Mouse (Mus musculus) kidney, embryonic 14.5 days (tissue): ENCODE measurements at regions not wholly inside any gene's neighbourhood (a gene's known extent, or its start where the extent isn't known, plus 50 kb on each side); places are given as distances from the start of the nearest gene placed in this dataset.

ENCODE experiments used
- ATAC-seq: fragments of 200-750 bp; cut with Nextera tagmentation; 2 replicates; pipeline ENCODE4 v1.8.0; 2017; ENCODE audit warnings: moderate number of reproducible peaks, mild to moderate bottlenecking, moderate TSS enrichment, moderate library complexity; ENCODE audit not compliant: low FRiP score, low TSS enrichment
- H3K27ac ChIP-seq: fragments of 300-500 bp; sonication (generic); 2 replicates; pipeline ENCODE4 v1.5.1; 2014; ENCODE audit warnings: low read depth, mild to moderate bottlenecking, low read length, moderate library complexity, mixed read lengths
- H3K27me3 ChIP-seq: fragments of 300-500 bp; sonication (generic); 2 replicates; pipeline ENCODE4 v1.6.1; 2014; ENCODE audit warnings: mild to moderate bottlenecking, low read length; ENCODE audit not compliant: control insufficient read depth, insufficient read depth
- H3K36me3 ChIP-seq: fragments of 300-500 bp; sonication (generic); 2 replicates; pipeline ENCODE4 v1.6.1; 2014; ENCODE audit warnings: low read length, mixed read lengths; ENCODE audit not compliant: control insufficient read depth, insufficient read depth
- H3K4me1 ChIP-seq: fragments of 300-500 bp; sonication (generic); 2 replicates; pipeline ENCODE4 v1.6.1; 2014; ENCODE audit warnings: low read length, mixed read lengths; ENCODE audit not compliant: control insufficient read depth, insufficient read depth
- H3K4me2 ChIP-seq: fragments of 300-500 bp; sonication (generic); replicated peaks from 2 replicates; pipeline ENCODE4 v1.6.1; 2014; ENCODE audit warnings: low read depth, mild to moderate bottlenecking, low read length
- H3K4me3 ChIP-seq: fragments of 300-500 bp; sonication (generic); 2 replicates; pipeline ENCODE4 v1.5.1; 2014; ENCODE audit warnings: mild to moderate bottlenecking, low read length
- H3K9ac ChIP-seq: fragments of 300-500 bp; sonication (generic); 2 replicates; pipeline ENCODE4 v1.6.1; 2014; ENCODE audit warnings: low read depth, mild to moderate bottlenecking, low read length, moderate library complexity
- H3K9me3 ChIP-seq: fragments of 300-500 bp; sonication (generic); 2 replicates; pipeline ENCODE4 v1.6.1; 2016; ENCODE audit warnings: low read length; ENCODE audit not compliant: control insufficient read depth
- WGBS: fragments of 180-500 bp; shearing (Covaris S2); extraction: QIAGEN DNeasy Blood & Tissue Kit; methylation state at CpG from one replicate; pipeline ENCODE4 v1.1.7; 2014; 5-methylcytosine and 5-hydroxymethylcytosine counted together

GRCm38 (mm10) chr12:80040233-80040632 is 72.6 kb downstream of the Zfp36l1 start:
- ATAC-seq: no peak
- no peaks in the 10 kb centered on the region for H3K36me3 ChIP-seq
- no peaks in the 10 kb centered on the region for H3K9me3 ChIP-seq
- H3K4me2 ChIP-seq: no peak overlapping the region
- no peaks in the 10 kb centered on the region for H3K27me3 ChIP-seq
- H3K4me1 ChIP-seq: peaks cover 2% of the 10 kb centered on the region; the same call in 1 of the 2 replicates
- no peak overlapping the region for H3K9ac ChIP-seq
- 83% methylated on average over 9 of the region's 9 CpGs for WGBS
- no peak overlapping the region for H3K27ac ChIP-seq
- H3K4me3 ChIP-seq: no peak overlapping the region

GRCm38 (mm10) chr12:80039150-80039549 is 73.7 kb downstream of the Zfp36l1 start:
- H3K27me3 ChIP-seq: no peaks in the 10 kb centered on the region
- no peaks in the 10 kb centered on the region for H3K36me3 ChIP-seq
- no peak overlapping the region for H3K4me2 ChIP-seq
- no peak overlapping the region for H3K4me3 ChIP-seq
- H3K4me1 ChIP-seq: peaks cover 2% of the 10 kb centered on the region; the same call in 1 of the 2 replicates
- no peaks in the 10 kb centered on the region for H3K9me3 ChIP-seq
- ATAC-seq: no peak
- H3K9ac ChIP-seq: no peak overlapping the region
- no peak overlapping the region for H3K27ac ChIP-seq
- 30% methylated on average over 1 of the region's 1 CpGs for WGBS

DNA sequence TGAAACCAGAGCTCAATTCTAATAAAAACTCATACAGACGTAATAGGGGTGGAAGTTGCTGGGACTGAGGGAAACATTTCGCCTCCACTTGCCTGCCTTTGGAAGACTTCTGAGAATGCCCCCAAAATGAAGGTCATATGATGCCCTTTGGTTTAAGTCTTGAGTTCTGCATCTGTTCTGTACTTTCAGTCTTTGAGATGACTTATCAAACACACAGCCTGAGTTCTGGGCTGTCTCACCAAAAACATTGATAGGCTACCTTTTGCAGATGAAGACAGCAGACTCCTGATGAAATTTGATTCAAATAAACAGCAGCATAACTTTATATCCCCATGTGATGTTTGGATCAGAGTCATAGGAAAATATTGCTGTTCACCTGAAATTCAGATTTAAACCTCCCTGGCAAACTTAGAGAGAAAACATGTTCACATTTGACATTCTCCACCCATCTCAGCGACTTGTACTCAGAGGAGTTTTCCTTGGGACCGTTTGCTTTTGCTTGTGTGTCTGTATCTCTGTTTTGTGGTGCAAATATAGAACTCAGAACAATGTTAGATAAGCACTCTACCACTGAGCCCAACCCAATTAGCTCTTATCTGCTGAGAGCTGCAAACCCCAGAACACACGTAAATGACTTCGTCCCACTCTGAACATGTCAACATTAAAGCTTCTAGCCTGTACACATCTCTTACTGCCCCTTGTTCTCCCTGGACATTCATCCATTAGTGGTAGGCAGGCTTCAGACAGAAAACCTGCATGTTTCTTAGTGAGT is 77.1 kb downstream of the Zfp36l1 start:
- Histone ChIP-seq H3K4me2 (no peak overlapping the region), H3K4me3 (no peak overlapping the region), H3K27me3 (no peaks in the 10 kb centered on the region), H3K36me3 (no peaks in the 10 kb centered on the region), H3K27ac (no peak overlapping the region), H3K4me1 (no peaks in the 10 kb centered on the region; the same call in 1 of the 2 replicates), H3K9me3 (no peaks in the 10 kb centered on the region), H3K9ac (no peak overlapping the region)
- WGBS: 73% methylated on average over 6 of the region's 6 CpGs
- ATAC-seq: no peak

DNA sequence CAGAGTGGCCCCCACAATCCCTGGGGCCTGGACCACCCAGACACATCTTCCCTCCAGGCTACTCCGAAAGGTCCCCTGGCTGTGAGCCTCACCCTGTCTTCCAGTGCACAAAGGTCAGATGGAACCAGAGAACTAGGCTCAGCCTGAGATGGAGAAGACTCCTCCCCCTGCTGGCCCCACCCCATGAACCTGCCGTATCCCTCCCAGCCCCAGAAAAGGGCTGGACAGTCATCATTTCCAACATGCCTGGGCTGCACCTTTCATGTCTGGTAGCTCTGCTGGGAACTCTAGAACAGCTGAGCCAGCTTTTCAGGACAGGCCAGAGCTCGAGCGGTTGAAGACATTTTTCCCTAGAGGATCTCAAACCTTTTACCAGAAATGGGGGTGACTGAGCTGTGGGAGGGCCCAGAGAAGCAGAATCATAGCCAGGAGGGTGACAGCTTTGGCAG is 77.8 kb downstream of the Zfp36l1 start:
- Histone ChIP-seq H3K36me3 (no peaks in the 10 kb centered on the region), H3K9me3 (no peaks in the 10 kb centered on the region), H3K4me2 (no peak overlapping the region), H3K4me3 (no peak overlapping the region), H3K4me1 (no peaks in the 10 kb centered on the region; the same call in 1 of the 2 replicates), H3K27me3 (no peaks in the 10 kb centered on the region), H3K27ac (no peak overlapping the region), H3K9ac (no peak overlapping the region)
- 0 out of 2 replicates have a peak, but pooled peaks have one; percentile 16 for ATAC-seq
- WGBS: 35% methylated on average over 4 of the region's 4 CpGs

DNA sequence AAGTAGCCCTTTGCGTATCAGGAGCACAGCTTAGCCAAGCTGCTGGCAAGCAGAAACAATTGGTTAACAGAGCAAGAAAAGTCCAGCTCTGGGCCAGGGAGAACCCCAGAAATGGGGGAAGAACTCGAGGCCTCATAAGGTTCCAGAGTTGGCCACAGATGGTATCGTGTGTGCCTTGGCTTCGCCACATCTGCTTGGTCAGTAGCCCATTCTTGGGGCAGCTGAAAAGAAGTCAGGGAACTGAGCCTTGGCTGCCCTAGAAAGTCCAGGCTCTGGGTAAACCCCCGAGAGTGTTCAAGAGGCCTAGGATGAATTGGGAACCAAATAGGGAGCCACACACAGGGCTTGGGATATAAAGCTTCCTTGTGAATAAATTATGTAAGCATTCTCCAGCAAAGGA is 78.7 kb downstream of the Zfp36l1 start:
- Histone ChIP-seq H3K9ac (no peak overlapping the region), H3K27ac (no peak overlapping the region), H3K9me3 (no peaks in the 10 kb centered on the region), H3K4me2 (no peak overlapping the region), H3K36me3 (no peaks in the 10 kb centered on the region), H3K4me3 (no peak overlapping the region), H3K27me3 (no peaks in the 10 kb centered on the region), H3K4me1 (no peaks in the 10 kb centered on the region; the same call in 1 of the 2 replicates)
- no peak for ATAC-seq
- 90% methylated on average over 5 of the region's 5 CpGs for WGBS

GRCm38 (mm10) chr12:80032520-80032919 is 80.3 kb downstream of the Zfp36l1 start:
- Histone ChIP-seq H3K36me3 (no peaks in the 10 kb centered on the region), H3K4me2 (no peak overlapping the region), H3K4me3 (no peak overlapping the region), H3K27ac (no peak overlapping the region), H3K27me3 (no peaks in the 10 kb centered on the region), H3K9me3 (no peaks in the 10 kb centered on the region), H3K9ac (no peak overlapping the region), H3K4me1 (no peaks in the 10 kb centered on the region)
- ATAC-seq: no peak
- WGBS: 69% methylated on average over 3 of the region's 3 CpGs

DNA sequence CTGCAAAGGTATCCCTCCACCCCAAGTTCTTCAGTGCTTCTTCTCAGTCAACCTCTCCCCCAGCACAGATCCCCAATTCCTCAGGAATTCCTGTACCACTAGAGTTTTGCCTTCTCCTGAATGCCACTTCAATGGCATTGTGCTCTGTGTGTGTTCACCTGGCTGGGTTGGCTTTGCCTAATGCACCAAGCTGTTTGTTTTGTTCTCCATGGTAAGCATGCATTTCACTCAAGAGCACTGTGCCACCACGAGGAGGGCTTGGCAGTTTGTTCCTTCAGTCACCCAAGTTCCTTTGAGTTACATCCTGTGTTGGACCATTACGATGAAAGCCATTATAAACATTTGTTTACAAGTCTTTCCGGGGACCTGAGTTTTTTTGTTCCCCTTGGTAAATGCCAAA is 84.5 kb downstream of the Zfp36l1 start:
- Histone ChIP-seq H3K9me3 (no peaks in the 10 kb centered on the region), H3K27ac (no peak overlapping the region), H3K9ac (no peak overlapping the region), H3K4me2 (no peak overlapping the region), H3K4me3 (no peak overlapping the region), H3K27me3 (no peaks in the 10 kb centered on the region), H3K36me3 (no peaks in the 10 kb centered on the region), H3K4me1 (peaks cover 7% of the 10 kb centered on the region)
- ATAC-seq: no peak
- 75% methylated on average over 3 of the region's 3 CpGs for WGBS

DNA sequence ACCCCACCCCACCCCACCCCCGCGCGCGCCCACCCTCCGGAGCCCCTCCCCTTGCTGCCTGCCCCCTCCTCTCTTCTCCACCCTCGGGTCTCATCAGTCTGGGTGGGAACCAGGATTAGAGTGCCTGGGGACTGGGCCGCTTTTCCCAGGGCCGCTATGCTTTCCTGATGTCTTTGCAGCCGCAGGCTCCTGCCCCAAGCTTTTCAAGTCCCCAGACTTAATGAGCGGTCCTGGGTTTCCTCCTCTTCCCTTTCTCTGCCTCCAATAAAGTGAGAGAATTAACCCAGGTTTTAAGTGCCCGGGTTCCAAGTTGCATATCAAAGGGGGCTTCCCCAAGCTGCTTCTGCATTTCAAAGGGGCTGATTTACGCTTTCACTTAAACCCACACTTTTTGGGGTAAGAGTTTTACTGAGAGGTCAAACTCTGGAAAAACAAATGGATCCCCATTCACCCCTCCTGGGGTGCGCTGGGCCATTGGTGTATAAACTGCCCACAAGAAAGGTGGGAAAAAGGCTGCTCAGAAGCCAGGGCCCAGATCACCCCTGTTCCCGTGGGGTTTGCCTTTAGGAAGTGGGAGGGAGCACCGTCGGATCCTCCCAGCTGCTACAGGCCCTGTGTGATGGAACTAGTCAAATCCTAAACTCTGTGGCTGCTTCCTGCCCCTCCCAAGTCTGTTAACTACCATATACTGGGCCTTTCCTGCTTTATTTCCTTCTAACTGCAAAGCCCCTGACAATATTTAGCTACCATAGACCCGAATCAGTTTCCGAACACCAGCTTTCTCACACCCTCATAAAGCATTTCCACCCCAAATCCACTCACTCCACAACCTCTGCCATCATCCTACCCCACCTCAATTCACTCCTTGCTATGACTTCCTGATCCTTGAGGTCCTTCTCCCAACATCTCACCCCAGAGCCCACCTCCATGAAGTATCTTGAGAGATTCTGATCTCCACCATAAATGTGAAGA is 89.4 kb downstream of the Zfp36l1 start:
- Histone ChIP-seq H3K4me1 (peaks cover 42% of the 10 kb centered on the region), H3K4me3 (0 out of 2 replicates have a peak overlapping the region, but pooled peaks have one; percentile 1), H3K27me3 (no peaks in the 10 kb centered on the region), H3K36me3 (no peaks in the 10 kb centered on the region), H3K9me3 (no peaks in the 10 kb centered on the region), H3K27ac (peak overlapping the region; percentile 71), H3K9ac (peak overlapping the region; percentile 42; the same call in 1 of the 2 replicates), H3K4me2 (peak overlapping the region; percentile 28)
- 0 out of 2 replicates have a peak, but pooled peaks have one; percentile 18 for ATAC-seq
- 9% methylated on average over 18 of the region's 18 CpGs for whole genome bisulfite sequencing
